Mouse (Mus musculus): Measurements from ENCODE around the gene Kcnb1.
A peak's percentile ranks its signal among the peaks of the same experiment; 100 is the strongest.

Gene Kcnb1

DNA sequence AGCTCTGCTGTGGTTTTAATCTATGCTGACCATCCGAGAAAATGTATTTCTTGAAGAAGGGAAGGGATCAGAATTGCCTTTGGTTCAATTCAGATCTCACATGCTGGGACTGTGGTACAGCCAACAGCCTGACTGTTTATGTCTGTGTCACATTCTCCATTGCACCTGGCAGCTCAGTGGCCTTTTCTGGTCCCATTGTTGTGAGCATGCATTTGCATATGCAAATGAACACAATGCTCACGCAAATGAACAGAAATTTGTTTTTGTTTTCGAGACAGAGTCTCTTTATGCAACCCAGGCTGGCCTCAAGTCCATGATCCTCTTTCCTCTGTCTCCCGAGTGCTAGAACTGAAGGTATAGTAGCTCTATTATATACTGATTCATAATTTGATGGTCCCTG lies 64.2 kb downstream of the Kcnb1 start:
- DNase-seq = no peak

DNA sequence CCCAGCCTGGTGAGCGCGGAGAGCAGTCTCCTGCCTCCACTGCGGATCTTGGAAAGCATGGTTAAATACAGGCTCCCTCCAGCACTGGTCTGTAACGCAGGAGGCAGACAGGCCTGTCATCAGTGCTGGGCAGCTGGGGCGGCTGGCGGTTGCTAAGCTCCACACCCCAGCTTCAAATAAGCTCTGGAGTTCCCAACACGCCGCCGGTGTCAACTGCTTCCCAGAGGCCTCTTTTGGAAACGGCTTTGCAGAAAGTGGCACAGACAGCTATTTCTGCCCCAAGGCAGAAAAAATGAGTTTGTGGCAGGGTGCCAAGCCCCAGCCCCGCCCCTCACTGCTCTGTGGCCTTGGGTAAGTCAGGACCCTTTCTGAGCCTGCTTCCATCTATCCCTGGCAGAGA lies 66.0 kb downstream of the Kcnb1 start:
- peak; percentile 35 for DNase-seq

GRCm38 (mm10) chr2:167122737-167123136 lies 67.2 kb downstream of the Kcnb1 start:
- peak; percentile 43 for DNase-seq

GRCm38 (mm10) chr2:167121996-167122395 lies 68.0 kb downstream of the Kcnb1 start:
- DNase-seq = no peak

GRCm38 (mm10) chr2:167121228-167121627 lies 68.7 kb downstream of the Kcnb1 start:
- DNase-seq = peak; percentile 84

- no peak for DNase-seq
Observed at GRCm38 (mm10) chr2:167120186-167120830, 69.6 kb downstream of the Kcnb1 start.

DNA sequence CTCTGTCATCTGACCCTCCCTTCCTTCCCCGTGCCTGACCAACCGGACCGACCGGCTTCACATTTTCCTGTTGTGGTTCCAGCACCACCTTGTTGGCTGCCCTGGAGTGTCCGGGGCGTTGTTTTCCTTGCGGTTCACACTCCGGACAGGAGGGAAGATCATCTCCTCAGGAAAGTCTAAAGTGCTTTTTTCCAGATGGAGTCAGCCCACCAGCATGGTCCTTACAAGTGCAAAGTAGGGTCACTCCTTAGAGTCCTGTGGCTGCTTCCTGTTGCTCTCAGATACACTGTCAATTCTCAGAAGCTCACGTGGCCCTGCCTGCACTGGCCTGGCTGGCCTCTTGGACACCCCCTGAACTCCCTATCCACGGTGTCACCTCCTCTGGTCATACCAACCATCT lies 71.9 kb downstream of the Kcnb1 start:
- peak; percentile 77 for DNase-seq

DNA sequence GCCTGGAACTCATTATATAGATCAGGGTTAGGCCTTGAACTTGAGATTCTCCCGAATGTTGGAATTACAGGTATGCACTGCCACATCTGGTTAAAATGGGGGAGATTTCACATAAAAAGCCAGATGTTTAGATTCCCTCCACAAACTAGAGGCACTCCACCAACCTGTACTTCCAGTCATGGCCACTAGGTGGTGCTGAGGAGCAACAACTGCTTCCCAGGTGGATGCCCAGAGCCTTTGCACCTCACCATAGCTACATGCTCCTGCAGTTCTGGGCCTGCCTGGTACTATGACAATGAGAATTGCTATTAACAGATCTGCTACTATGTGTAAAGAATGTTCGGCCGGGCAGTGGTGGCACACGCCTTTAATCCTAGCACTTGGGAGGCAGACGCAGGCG lies 77.2 kb downstream of the Kcnb1 start:
- peak; percentile 84 for DNase-seq

DNA sequence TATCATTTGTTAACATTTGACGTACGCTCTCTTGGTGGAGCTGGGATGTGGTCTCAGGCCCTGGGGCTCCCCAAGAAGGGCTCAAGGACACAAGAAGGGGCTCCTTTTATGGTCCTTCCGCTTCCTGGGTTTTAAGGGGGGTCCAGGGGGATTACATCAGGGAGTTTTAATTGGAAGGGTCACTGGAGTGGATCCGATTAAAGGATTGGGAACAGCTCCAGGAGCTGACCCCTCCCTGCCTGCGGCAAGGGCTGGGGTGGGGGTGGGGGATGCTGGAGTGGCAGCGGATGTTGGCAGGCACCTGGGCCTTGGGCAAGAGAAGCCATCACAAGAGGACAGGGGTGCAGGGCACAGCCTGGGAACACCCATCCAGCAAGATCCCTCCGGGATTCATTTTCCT lies 77.7 kb downstream of the Kcnb1 start:
- no peak for DNase-seq

- no peak for DNase-seq
Observed at GRCm38 (mm10) chr2:167109506-167109905, 80.4 kb downstream of the Kcnb1 start.

DNA sequence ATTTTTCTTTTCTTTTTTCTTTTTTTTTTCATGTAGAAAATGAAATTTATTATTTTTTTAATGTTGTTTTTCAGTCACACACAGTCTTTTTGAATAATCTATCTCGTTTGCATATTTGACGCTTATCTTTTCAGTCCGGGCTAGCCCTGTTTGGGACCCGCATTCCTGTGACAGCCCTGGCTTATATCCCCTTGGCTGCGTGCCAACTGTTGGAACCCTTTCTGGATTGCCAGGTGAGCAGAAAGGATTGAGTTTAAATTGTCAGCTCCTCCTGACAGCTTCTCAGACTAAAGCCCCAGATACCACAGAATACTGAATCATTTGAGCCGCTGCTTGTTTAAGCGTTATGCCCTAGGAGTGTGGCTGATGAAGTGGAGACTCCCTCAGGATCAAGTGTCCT lies 86.4 kb downstream of the Kcnb1 start:
- no peak for DNase-seq

DNA sequence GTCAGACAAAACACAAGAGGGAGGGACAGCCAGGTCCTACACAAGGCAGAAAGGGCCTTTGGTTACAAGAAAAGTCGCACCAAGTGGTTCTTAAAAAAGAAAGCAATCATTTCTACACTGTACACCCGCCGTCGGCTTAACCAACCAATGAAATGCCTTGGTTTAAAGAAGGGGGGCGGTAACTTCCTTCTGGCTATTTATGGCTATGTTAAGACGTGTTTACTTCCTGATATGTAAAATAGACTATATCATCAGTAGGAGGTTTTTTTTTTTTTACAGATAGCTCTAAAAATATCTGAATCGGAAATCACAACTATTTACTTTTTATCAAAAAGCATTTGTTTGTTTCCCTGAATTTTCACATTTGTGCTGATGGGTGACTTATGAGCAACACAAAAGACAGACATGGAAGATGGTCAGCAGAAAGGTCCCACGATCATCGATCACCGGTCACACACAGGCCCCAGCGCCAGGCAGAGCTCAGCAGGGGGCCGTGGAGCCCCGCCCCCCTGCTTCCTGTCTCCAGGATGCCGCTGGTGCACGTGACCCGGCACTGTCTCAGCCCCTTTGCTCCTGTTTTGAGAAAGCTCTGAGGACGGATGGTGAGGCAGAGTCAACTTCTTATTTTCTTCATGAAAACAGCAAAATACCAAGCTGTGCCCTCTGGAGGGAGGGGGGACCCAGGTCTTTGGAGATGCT lies 88.1 kb downstream of the Kcnb1 start:
- peak; percentile 62 for DNase-seq

- no peak for DNase-seq
Observed at GRCm38 (mm10) chr2:167094688-167095087, 95.3 kb downstream of the Kcnb1 start.

DNA sequence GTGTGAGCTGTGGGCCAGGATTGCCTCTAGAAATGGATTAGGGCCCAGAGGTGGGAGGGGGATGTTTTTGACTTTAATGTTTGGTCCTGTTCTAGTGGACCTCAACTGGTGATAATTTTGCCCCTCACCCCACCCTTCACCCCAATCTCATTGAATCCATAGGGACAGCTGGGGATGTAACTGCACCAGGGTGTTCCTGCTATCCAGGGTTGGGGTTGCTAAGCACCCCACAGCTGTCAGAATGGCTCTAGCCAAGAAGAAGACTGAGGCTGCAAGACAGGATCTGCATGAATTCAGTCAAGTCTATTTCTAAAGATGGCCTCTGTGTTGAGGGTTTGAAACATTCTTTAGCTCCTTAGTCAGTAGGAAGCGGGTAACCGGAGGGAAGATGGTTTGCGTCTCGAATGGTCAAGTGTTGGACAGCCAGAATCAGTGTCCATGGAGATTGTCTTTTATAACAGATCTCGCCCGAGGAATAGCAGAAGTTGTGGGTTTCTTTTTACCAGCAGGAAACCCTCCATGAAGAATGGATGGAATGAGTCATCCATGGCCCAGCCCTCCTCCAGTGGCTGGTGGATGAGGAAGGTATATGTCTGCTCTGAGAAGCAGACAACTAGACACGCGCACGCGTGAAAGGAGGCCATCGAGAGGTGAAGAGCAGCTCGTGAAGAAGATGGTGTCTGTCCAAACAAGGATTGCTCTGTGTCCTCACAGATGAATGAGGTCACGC lies 96.6 kb downstream of the Kcnb1 start:
- no peak for DNase-seq

- no peak for DNase-seq
Observed at GRCm38 (mm10) chr2:167090271-167090670, 99.7 kb downstream of the Kcnb1 start.

GRCm38 (mm10) chr2:167086836-167087235 lies 103.1 kb downstream of the Kcnb1 start:
- no peak for DNase-seq

DNA sequence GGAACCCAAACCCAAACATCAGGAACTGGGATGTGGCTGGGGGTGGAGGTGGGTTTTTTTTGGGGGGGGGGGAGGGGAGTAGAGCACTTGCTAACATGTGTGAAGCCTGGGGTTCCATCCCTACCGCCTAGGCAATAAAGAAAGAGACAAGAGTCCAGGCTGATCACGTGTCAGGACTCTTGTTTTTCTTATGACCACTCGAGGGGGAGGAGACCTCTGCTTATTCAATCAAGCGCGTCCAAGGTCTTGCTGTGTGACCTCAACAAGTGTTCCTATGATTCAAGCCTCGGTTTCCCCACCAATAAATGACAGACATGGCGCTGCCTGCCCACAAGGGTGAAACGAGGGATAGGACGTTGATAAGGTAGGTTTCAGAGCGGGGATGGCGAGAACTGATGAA lies 103.9 kb downstream of the Kcnb1 start:
- no peak for DNase-seq

DNA sequence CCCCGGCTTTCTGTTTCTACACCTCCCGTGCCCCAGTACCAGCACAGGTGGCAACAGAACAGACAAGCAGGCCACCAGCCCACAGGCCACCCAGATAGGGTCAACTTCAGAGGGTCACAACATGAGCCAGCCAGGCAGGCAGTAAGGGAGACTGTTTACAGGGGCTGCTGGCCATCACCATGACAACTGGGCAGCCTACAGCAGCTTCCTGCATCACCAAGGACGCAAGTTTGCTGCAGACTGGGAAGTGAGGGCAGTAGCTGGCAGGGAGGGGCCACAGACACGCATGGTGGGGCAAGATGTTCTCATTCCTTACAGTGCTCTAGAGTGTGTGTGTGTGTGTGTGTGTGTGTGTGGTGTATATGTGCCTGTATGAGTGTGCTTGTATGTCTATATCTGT lies 108.3 kb downstream of the Kcnb1 start:
- DNase-seq = peak; percentile 37

GRCm38 (mm10) chr2:167081135-167081534 lies 108.8 kb downstream of the Kcnb1 start:
- DNase-seq = no peak

DNA sequence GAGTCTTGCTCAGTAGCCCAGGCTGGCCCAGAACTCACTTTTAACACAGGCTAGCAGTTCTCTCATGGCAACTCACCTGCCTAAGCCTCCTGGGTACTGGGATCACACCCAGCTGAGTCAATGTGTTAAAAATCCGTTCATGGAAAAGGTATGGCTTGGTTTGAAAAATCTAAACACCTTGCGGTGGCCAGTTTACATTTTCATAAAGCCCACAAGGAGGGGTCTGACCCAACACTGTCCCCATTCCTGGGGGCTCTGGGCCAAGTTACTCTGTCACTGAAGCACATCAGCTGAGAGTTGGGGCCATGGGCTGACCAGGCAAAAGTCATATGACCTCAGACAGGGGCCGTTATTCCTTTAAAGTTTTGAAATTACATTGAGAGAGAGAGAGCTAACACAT lies 109.6 kb downstream of the Kcnb1 start:
- no peak for DNase-seq

DNA sequence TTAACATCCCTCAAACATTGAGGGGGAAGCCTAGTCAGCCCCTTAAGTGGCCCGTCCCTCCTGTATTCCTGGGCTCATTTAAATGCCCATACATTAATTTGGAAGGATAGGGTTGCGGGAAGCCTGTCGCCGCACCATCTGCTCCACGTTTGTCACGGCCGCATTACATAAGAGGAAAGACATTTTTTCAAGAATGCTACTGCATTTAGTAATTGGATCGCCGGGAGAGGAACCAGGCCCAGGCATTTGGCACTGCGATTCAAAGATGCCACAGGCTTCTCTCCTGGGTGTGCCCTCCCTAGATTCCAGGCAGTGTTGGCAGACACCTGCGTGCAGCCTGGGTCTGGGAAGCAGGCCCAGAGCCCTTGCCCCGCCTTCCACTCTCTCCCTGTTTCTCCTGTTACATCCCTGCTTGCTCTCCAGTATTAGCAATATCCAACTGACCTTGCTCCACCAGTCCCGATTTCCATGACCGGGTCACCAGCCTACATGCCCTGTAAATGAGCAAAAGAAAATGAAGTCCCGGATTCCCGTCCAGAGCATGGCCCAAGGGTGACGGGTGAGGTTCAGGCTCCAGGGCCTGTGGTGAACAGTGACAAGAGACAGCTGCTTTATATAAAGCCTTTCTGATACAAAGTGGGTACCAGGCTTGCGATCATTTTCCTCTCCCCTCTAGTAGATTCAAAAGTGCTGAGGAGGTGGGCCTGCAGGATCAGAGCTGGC lies 110.3 kb downstream of the Kcnb1 start:
- no peak for DNase-seq

DNA sequence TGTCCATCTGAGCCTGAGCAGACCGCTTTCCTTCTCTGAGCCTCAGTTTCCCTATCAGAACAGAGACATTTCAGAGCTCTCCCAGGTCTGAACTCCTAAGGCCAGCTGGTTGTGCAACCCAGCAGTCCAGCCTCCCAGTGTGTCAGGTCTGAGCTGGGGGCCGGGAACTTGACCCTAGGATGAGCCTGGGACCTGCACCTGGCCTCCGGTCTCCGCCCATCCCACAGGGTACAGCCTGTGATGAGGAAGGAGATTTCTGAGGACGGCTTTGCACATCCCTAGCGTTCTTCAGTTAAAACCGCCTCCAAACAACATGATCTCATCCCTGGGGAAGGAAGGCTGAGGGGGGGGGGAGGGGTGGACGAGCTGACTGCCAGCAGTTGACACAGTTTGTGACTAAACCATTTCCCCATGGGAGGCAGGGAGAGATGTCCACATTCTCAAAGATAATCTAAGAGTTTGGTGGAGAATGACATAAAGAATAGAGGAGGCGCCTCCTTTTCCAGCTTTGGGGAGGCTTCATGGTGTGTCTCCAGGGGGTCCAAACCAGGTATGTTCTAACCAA lies 110.9 kb downstream of the Kcnb1 start:
- no peak for DNase-seq

- DNase-seq = no peak
Observed at GRCm38 (mm10) chr2:167078486-167078885, 111.5 kb downstream of the Kcnb1 start.

Measured in kidney, postnatal 14 days (tissue).